38 mouse cellular contexts compared by ENCODE assay signal in the genomic region with DNA sequence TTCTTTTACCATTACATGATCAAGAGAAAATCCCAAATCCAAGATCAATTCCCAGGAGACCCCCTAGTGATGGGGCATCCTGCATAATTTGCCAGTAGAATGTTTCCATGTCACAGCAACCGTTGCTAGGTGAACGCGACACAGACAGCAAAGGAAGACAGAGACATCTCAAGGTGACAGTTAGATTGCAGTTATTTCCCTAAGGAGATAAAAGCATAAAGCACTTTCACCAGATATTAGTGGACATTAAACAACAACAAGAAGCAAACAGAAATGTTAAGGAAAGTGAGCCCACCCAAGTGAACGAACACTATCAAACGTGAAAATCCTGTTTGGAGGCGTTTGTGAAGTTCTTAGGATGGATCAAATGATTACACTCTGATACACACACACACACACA. TPM values are rescaled to one million over a fixed set of nuclear protein-coding genes. Genes with fewer than 3 reads are reported as not detected.
"Had no signal": no experiment of that assay in that cellular context is flagged by ENCODE, and none has a peak within 500 bp of the region (broad histone marks: within the 10 kb centered on the region; RNA-seq: fewer than 3 reads in every experiment).

A gene (minus strand): TSS at position 101 of the 400 bp plus-strand sequence.

- DNase-seq: forebrain, postnatal 0 days; gastrocnemius, postnatal 14 days; gastrocnemius, postnatal 36 days; heart, adult 18-20 months; heart, postnatal 14 days; heart, postnatal 36 days; kidney, adult 11 months; kidney, adult 2 months; kidney, adult 9 months; kidney, postnatal 14 days; kidney, postnatal 36 days; layer of hippocampus, adult 9-11 months; layer of hippocampus, postnatal 36 days; liver; liver, embryonic 13.5 days had no signal

- H3K27me3 ChIP-seq: heart, embryonic 12.5 days; kidney, embryonic 15.5 days; limb, embryonic 12.5 days; liver, embryonic 13.5 days had no signal

- H3K9me3 ChIP-seq: heart, embryonic 10.5 days; heart, embryonic 12.5 days; kidney, embryonic 15.5 days; limb, embryonic 10.5 days; limb, embryonic 12.5 days; liver, embryonic 13.5 days had no signal

- H3K9ac ChIP-seq: forebrain, postnatal 0 days; heart, embryonic 12.5 days; hindbrain, embryonic 14.5 days; kidney, embryonic 15.5 days; limb, embryonic 12.5 days; liver, embryonic 13.5 days had no signal

- ATAC-seq: forebrain, postnatal 0 days; hindbrain, embryonic 16.5 days; intestine, embryonic 16.5 days had no signal

- H3K4me3 ChIP-seq: heart, embryonic 10.5 days; heart, embryonic 12.5 days; kidney, embryonic 15.5 days; left cerebral cortex, adult 2 months; limb, embryonic 10.5 days; limb, embryonic 12.5 days; liver, embryonic 13.5 days had no signal

- H3K36me3 ChIP-seq: heart, embryonic 10.5 days; heart, embryonic 12.5 days; kidney, embryonic 15.5 days; limb, embryonic 10.5 days; limb, embryonic 12.5 days; liver, embryonic 13.5 days had no signal

- H3K4me1 ChIP-seq: heart, embryonic 10.5 days; heart, embryonic 12.5 days; kidney, embryonic 15.5 days; limb, embryonic 10.5 days; limb, embryonic 12.5 days had no signal

- H3K4me2 ChIP-seq: heart, embryonic 12.5 days; hindbrain, embryonic 14.5 days; kidney, embryonic 15.5 days; limb, embryonic 12.5 days; liver, embryonic 11.5 days; liver, embryonic 13.5 days had no signal

- H3K27ac ChIP-seq: heart, embryonic 10.5 days; hindbrain, embryonic 14.5 days; kidney, embryonic 15.5 days; kidney, postnatal 0 days; left cerebral cortex, adult 2 months; limb, embryonic 10.5 days; limb, embryonic 12.5 days; liver, embryonic 13.5 days had no signal

RNA-seq across cellular contexts. Expression of the gene that starts here (rescaled TPM):
- total RNA-seq: forebrain, postnatal 0 days; gastrocnemius, adult 18-20 months; gastrocnemius, adult 8-10 months; gastrocnemius, postnatal 14 days; gastrocnemius, postnatal 36 days; heart, adult 18-20 months; heart, adult 8-10 months; heart, postnatal 14 days; heart, postnatal 36 days; hematopoietic stem cell, adult 5-6 weeks; layer of hippocampus, adult 18-20 months; layer of hippocampus, adult 8-10 months; layer of hippocampus, postnatal 14 days; layer of hippocampus, postnatal 36 days; left cerebral cortex, adult 2 months; left cerebral cortex, postnatal 14 days; left cerebral cortex, postnatal 36 days had no signal
- polyA plus RNA-seq: forebrain, postnatal 0 days; heart, embryonic 16.5 days; hindbrain, embryonic 16.5 days; intestine, embryonic 14.5 days; kidney, embryonic 15.5 days; large intestine, adult 2 months; limb, embryonic 10.5 days; limb, embryonic 12.5 days; liver, embryonic 11.5 days had no signal
